Mouse (Mus musculus): ENCODE data around the gene Eps15.

GRCm38 (mm10) chr4:109378107-109378506 lies 98.0 kb downstream of the Eps15 start:
- TF ChIP-seq POLR2A (IDR thresholded peaks at IDR 0.05; ENCODE audit: control insufficient read depth, low read depth, low read length) (no peak), CTCF (IDR thresholded peaks at IDR 0.05; ENCODE audit: control insufficient read depth, insufficient read depth, insufficient replicate concordance, low read depth, low read length) (no peak)

Data from testis, adult 2 months (tissue).